22 mouse cellular contexts compared by ENCODE assay signal in genomic region chr1:173033288-173033687, GRCm38 (mm10).
DNase-seq lines count a peak whose midpoint lies in the region; ATAC-seq and TF ChIP-seq lines count a peak whose summit lies in the region.
"Had no signal": no experiment of that assay in that cellular context is flagged by ENCODE, and none has a peak within 500 bp of the region (broad histone marks: within the 10 kb centered on the region; RNA-seq: fewer than 3 reads in every experiment).

No protein-coding gene starts in this region.

- H3K9ac ChIP-seq in forebrain, postnatal 0 days, result no peak overlapping the region
- no peak overlapping the region for H3K9ac ChIP-seq in forebrain, embryonic 15.5 days (replicated peaks)
- H3K9ac ChIP-seq: embryonic facial prominence, embryonic 12.5 days; forebrain, embryonic 13.5 days had no signal

- ATAC-seq in forebrain, postnatal 0 days, result peak; percentile 70
- ATAC-seq in forebrain, embryonic 15.5 days (replicated peaks), result no peak
- ATAC-seq: activated CD4-positive, CD25-positive, alpha-beta regulatory T cell, adult 4 months; CD4-positive, CD25-positive, alpha-beta regulatory T cell, adult 4 months; forebrain, embryonic 13.5 days; forebrain, embryonic 16.5 days; Patski had no signal

- DNase-seq in forebrain, postnatal 0 days, result no peak
- peak; percentile 2 for DNase-seq in left cerebral cortex, adult 11 months (ENCODE audit: low spot score)
- DNase-seq in left cerebral cortex, adult 18-20 months (ENCODE audit: low spot score in 2 of 2), result no peak
- DNase-seq in brain, adult 2 months (ENCODE audit: low read depth, low spot score), result peak; percentile 15
- DNase-seq in heart, adult 11 months, result no peak
- DNase-seq: adrenal gland, adult 8-10 months; adrenal gland, postnatal 25 days; B cell, adult 2 months; cerebellum, adult 11-12 months; cerebellum, adult 2 months; cerebellum, adult 9-10 months; cerebellum, postnatal 25 days had no signal

- H3K27ac ChIP-seq in forebrain, postnatal 0 days (ENCODE audit: low read depth, low read length), result no peak overlapping the region
- H3K27ac ChIP-seq in forebrain, embryonic 15.5 days (replicated peaks), result no peak overlapping the region
- H3K27ac ChIP-seq: embryonic facial prominence, embryonic 10.5 days; embryonic facial prominence, embryonic 12.5 days; forebrain, embryonic 13.5 days had no signal

- H3K36me3 ChIP-seq in forebrain, postnatal 0 days (ENCODE audit: insufficient read depth), result no peaks in the 10 kb centered on the region
- no peaks in the 10 kb centered on the region for H3K36me3 ChIP-seq in forebrain, embryonic 15.5 days
- H3K36me3 ChIP-seq: embryonic facial prominence, embryonic 10.5 days; embryonic facial prominence, embryonic 12.5 days; G1E had no signal

- no peak overlapping the region for H3K4me3 ChIP-seq in forebrain, postnatal 0 days (ENCODE audit: low read depth, low read length)
- no peak overlapping the region for H3K4me3 ChIP-seq in forebrain, embryonic 15.5 days
- H3K4me3 ChIP-seq: embryonic facial prominence, embryonic 10.5 days; embryonic facial prominence, embryonic 12.5 days; forebrain, embryonic 13.5 days had no signal

- no peak for TF ChIP-seq CTCF in forebrain, postnatal 0 days (IDR thresholded peaks at IDR 0.05; ENCODE audit: low read depth)

- H3K4me2 ChIP-seq in forebrain, postnatal 0 days (ENCODE audit: low read depth), result no peak overlapping the region
- H3K4me2 ChIP-seq in forebrain, embryonic 15.5 days (replicated peaks), result no peak overlapping the region
- H3K4me2 ChIP-seq: embryonic facial prominence, embryonic 12.5 days; forebrain, embryonic 13.5 days had no signal

- H3K9me3 ChIP-seq in forebrain, postnatal 0 days (ENCODE audit: low read length), result no peaks in the 10 kb centered on the region
- no peaks in the 10 kb centered on the region for H3K9me3 ChIP-seq in forebrain, embryonic 15.5 days
- H3K9me3 ChIP-seq: embryonic facial prominence, embryonic 10.5 days; embryonic facial prominence, embryonic 12.5 days; forebrain, embryonic 13.5 days had no signal

- H3K27me3 ChIP-seq in forebrain, postnatal 0 days (ENCODE audit: insufficient read depth, low read length), result no peaks in the 10 kb centered on the region
- no peaks in the 10 kb centered on the region for H3K27me3 ChIP-seq in forebrain, embryonic 15.5 days
- H3K27me3 ChIP-seq: CH12.LX; embryonic facial prominence, embryonic 12.5 days; forebrain, embryonic 13.5 days; Patski had no signal

- H3K4me1 ChIP-seq in forebrain, postnatal 0 days (ENCODE audit: insufficient read depth), result no peaks in the 10 kb centered on the region
- no peaks in the 10 kb centered on the region for H3K4me1 ChIP-seq in forebrain, embryonic 15.5 days
- H3K4me1 ChIP-seq: embryonic facial prominence, embryonic 10.5 days; embryonic facial prominence, embryonic 12.5 days; forebrain, embryonic 13.5 days had no signal

Comparison
In these comparisons a context has a peak if more than half of its experiments do, and no peak if none do; other contexts are left out.
1. DNase-seq: peak in left cerebral cortex, adult 11 months (single experiment) and brain, adult 2 months (single experiment); none in forebrain, postnatal 0 days (single experiment), left cerebral cortex, adult 18-20 months (0 of 2) and heart, adult 11 months (single experiment).